In the genomic region with DNA sequence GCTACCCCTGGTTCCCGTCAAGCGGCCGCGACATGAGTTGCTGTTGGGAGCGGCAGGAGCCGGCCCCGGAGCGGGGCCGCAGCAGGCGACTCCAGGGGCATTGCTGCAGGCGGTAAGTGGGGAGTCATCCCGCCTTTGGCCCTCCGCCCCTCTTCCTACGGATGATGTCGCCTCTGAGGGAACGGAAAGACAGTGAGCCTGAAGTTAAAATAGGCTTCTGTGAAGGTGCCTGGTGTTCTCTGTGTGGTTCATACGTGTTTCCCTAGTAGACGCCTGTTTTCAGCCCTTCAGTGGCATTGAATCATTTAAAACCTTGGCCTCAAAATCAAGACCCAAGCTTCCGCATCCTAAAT, we compare ENCODE assay signal across 8 mouse cellular contexts. TPM values are rescaled to one million over a fixed set of nuclear protein-coding genes. Genes with fewer than 3 reads are reported as not detected.
DNase-seq lines count a peak whose midpoint lies in the region; ATAC-seq and TF ChIP-seq lines count a peak whose summit lies in the region.

No protein-coding gene starts in this region.

- H3ac ChIP-seq in C2C12 (ENCODE audit: control insufficient read depth, insufficient read length, low read depth), result peak overlapping the region; percentile 81

- DNase-seq in heart, embryonic 10.5 days (ENCODE audit: low spot score), result no peak
- no peak for DNase-seq in heart, adult 18-20 months
- DNase-seq in forebrain, embryonic 11.5 days (ENCODE audit: low spot score), result no peak
- DNase-seq in adrenal gland, adult 18-20 months (ENCODE audit: low spot score in 2 of 2), result no peak
- no peak for DNase-seq in gastrocnemius, postnatal 10 days
- DNase-seq in layer of hippocampus, postnatal 25 days (ENCODE audit: extremely low spot score in 1 of 2, low spot score in 1 of 2), result no peak

- peak overlapping the region; percentile 85 for H3K4me2 ChIP-seq in forebrain, embryonic 11.5 days (ENCODE audit: low read depth, low read length, severe bottlenecking)
- peak overlapping the region; percentile 76 for H3K4me2 ChIP-seq in liver, embryonic 12.5 days

- no peaks in the 10 kb centered on the region for H3K27me3 ChIP-seq in heart, embryonic 10.5 days (ENCODE audit: insufficient read depth, poor library complexity, severe bottlenecking)
- H3K27me3 ChIP-seq in C2C12 (ENCODE audit: control insufficient read depth, insufficient read depth, insufficient read length), result no peaks in the 10 kb centered on the region
- H3K27me3 ChIP-seq in forebrain, embryonic 11.5 days (ENCODE audit: control insufficient read depth, insufficient read depth, low read length), result no peaks in the 10 kb centered on the region
- H3K27me3 ChIP-seq in liver, embryonic 12.5 days (replicated peaks), result no peaks in the 10 kb centered on the region

- peak overlapping the region; percentile 96 for H3K9ac ChIP-seq in forebrain, embryonic 11.5 days (ENCODE audit: low read length)
- peak overlapping the region; percentile 80 for H3K9ac ChIP-seq in liver, embryonic 12.5 days

- H3K79me3 ChIP-seq in C2C12 (ENCODE audit: low read depth), result peaks cover 63% of the 10 kb centered on the region

- H3K9me3 ChIP-seq in heart, embryonic 10.5 days, result no peaks in the 10 kb centered on the region
- no peaks in the 10 kb centered on the region for H3K9me3 ChIP-seq in forebrain, embryonic 11.5 days (ENCODE audit: control insufficient read depth, low read length)
- no peaks in the 10 kb centered on the region for H3K9me3 ChIP-seq in liver, embryonic 12.5 days (replicated peaks)

- H3K4me1 ChIP-seq in heart, embryonic 10.5 days, result peaks cover 17% of the 10 kb centered on the region
- peaks cover 2% of the 10 kb centered on the region for H3K4me1 ChIP-seq in forebrain, embryonic 11.5 days (replicated peaks; ENCODE audit: control insufficient read depth, insufficient read depth, low read length)
- H3K4me1 ChIP-seq in liver, embryonic 12.5 days, result peaks cover 29% of the 10 kb centered on the region

- peak overlapping the region; percentile 96 for H3K4me3 ChIP-seq in heart, embryonic 10.5 days
- H3K4me3 ChIP-seq in C2C12 (ENCODE audit: insufficient read depth, poor library complexity, severe bottlenecking), result peak overlapping the region; percentile 97
- peak overlapping the region; percentile 96 for H3K4me3 ChIP-seq in forebrain, embryonic 11.5 days (ENCODE audit: low read depth, low read length)
- H3K4me3 ChIP-seq in liver, embryonic 12.5 days, result peak overlapping the region; percentile 78

- peak overlapping the region; percentile 97 for H3K27ac ChIP-seq in heart, embryonic 10.5 days
- H3K27ac ChIP-seq in forebrain, embryonic 11.5 days (ENCODE audit: low read depth, low read length), result 0 out of 2 replicates have a peak overlapping the region, but pooled peaks have one; percentile 31
- peak overlapping the region; percentile 79 for H3K27ac ChIP-seq in liver, embryonic 12.5 days

- no peak for TF ChIP-seq CTCF in C2C12 (IDR thresholded peaks at IDR 0.05; ENCODE audit: control insufficient read depth, insufficient read depth, insufficient read length)

- WGBS in heart, embryonic 10.5 days, result under 1% methylated on average over 19 of the region's 19 CpGs
- 1% methylated on average over 19 of the region's 19 CpGs for WGBS in forebrain, embryonic 11.5 days
- under 1% methylated on average over 19 of the region's 19 CpGs for WGBS in liver, embryonic 12.5 days (ENCODE audit: insufficient replicate concordance)

- peaks cover 39% of the 10 kb centered on the region for H3K36me3 ChIP-seq in heart, embryonic 10.5 days
- peaks cover 33% of the 10 kb centered on the region for H3K36me3 ChIP-seq in C2C12 (ENCODE audit: control insufficient read depth, insufficient read depth)
- H3K36me3 ChIP-seq in forebrain, embryonic 11.5 days (ENCODE audit: control insufficient read depth, insufficient read depth, low read length), result peaks cover 5% of the 10 kb centered on the region; the same call in 1 of the 2 replicates
- H3K36me3 ChIP-seq in liver, embryonic 12.5 days, result peaks cover 47% of the 10 kb centered on the region

- H3K79me2 ChIP-seq in C2C12 (ENCODE audit: control insufficient read depth, insufficient read depth), result peaks cover 87% of the 10 kb centered on the region

- ATAC-seq in forebrain, embryonic 11.5 days (replicated peaks; ENCODE audit: low FRiP score), result no peak
- ATAC-seq in liver, embryonic 12.5 days, result no peak

TF ChIP-seq in C2C12, 6 proteins besides CTCF, POLR2A, EP300 and RAD21:
- TF ChIP-seq FOSL1 (IDR thresholded peaks at IDR 0.05; ENCODE audit: insufficient read depth, low read length, poor library complexity, severe bottlenecking), result no peak

RNA-seq across cellular contexts. Expression of a gene that starts 0.3 kb away (rescaled TPM):
- 114 and 151 TPM in 2 replicates for polyA plus RNA-seq in heart, embryonic 10.5 days (2016; fragmentation: Nextera tagmentation; extraction: Ambion mirVana)
- 10 to 100 TPM; 15.3 to 17.5 TPM for total RNA-seq in heart, adult 18-20 months (2021)
- 90.6 TPM for polyA plus RNA-seq in C2C12 (2012; fragmentation: generic; extraction: Trizol)
- polyA plus RNA-seq in forebrain, embryonic 11.5 days (2014; fragmentation: Nextera tagmentation; extraction: Ambion mirVana), result 214 and 238 TPM in 2 replicates
- polyA plus RNA-seq in liver, embryonic 12.5 days (2016; fragmentation: Nextera tagmentation; extraction: Ambion mirVana), result 112 and 119 TPM in 2 replicates
- 10 to 100 TPM; 27.3 to 34.9 TPM for total RNA-seq in adrenal gland, adult 18-20 months (2021)
- total RNA-seq in gastrocnemius, postnatal 10 days (2021), result 10 to 100 TPM; 27.2 to 29.5 TPM
- 10 to 100 TPM; 28.8 to 31.3 TPM for total RNA-seq in layer of hippocampus, postnatal 25 days (2021)

RNA-seq across cellular contexts. Expression of a gene that starts 0.5 kb away (rescaled TPM):
- 52.7 and 55.3 TPM in 2 replicates for polyA plus RNA-seq in heart, embryonic 10.5 days (2016; fragmentation: Nextera tagmentation; extraction: Ambion mirVana)
- total RNA-seq in heart, adult 18-20 months (2021), result 10 to 100 TPM; 22.4 to 26.3 TPM
- 34.5 TPM for polyA plus RNA-seq in C2C12 (2012; fragmentation: generic; extraction: Trizol)
- polyA plus RNA-seq in forebrain, embryonic 11.5 days (2014; fragmentation: Nextera tagmentation; extraction: Ambion mirVana), result 71.0 and 77.0 TPM in 2 replicates
- polyA plus RNA-seq in liver, embryonic 12.5 days (2016; fragmentation: Nextera tagmentation; extraction: Ambion mirVana), result 52.1 and 52.9 TPM in 2 replicates
- total RNA-seq in adrenal gland, adult 18-20 months (2021), result 10 to 100 TPM; 40.4 to 46.0 TPM
- 10 to 100 TPM; 45.4 to 46.9 TPM for total RNA-seq in gastrocnemius, postnatal 10 days (2021)
- total RNA-seq in layer of hippocampus, postnatal 25 days (2021), result 10 to 100 TPM; 65.4 to 67.7 TPM

RNA-seq across cellular contexts. Expression of a gene that starts 51.7 kb away (rescaled TPM):
- 0.58 and 1.1 TPM in 2 replicates for polyA plus RNA-seq in heart, embryonic 10.5 days (2016; fragmentation: Nextera tagmentation; extraction: Ambion mirVana)
- total RNA-seq in heart, adult 18-20 months (2021), result not detected
- not detected for polyA plus RNA-seq in C2C12 (2012; fragmentation: generic; extraction: Trizol)
- polyA plus RNA-seq in forebrain, embryonic 11.5 days (2014; fragmentation: Nextera tagmentation; extraction: Ambion mirVana), result not detected in 2 replicates
- not detected in 2 replicates for polyA plus RNA-seq in liver, embryonic 12.5 days (2016; fragmentation: Nextera tagmentation; extraction: Ambion mirVana)
- not detected for total RNA-seq in adrenal gland, adult 18-20 months (2021)
- total RNA-seq in gastrocnemius, postnatal 10 days (2021), result not detected
- 1 to 10 TPM; 1.2 to 1.4 TPM for total RNA-seq in layer of hippocampus, postnatal 25 days (2021)

RNA-seq across cellular contexts. Expression of a gene that starts 51.8 kb away (rescaled TPM):
- 245 and 506 TPM in 2 replicates for polyA plus RNA-seq in heart, embryonic 10.5 days (2016; fragmentation: Nextera tagmentation; extraction: Ambion mirVana)
- total RNA-seq in heart, adult 18-20 months (2021), result 1,000 to 10,000 TPM; 5,802 to 6,041 TPM
- 14.5 TPM for polyA plus RNA-seq in C2C12 (2012; fragmentation: generic; extraction: Trizol)
- 10.7 and 10.9 TPM in 2 replicates for polyA plus RNA-seq in forebrain, embryonic 11.5 days (2014; fragmentation: Nextera tagmentation; extraction: Ambion mirVana)
- 1.3 and 1.5 TPM in 2 replicates for polyA plus RNA-seq in liver, embryonic 12.5 days (2016; fragmentation: Nextera tagmentation; extraction: Ambion mirVana)
- total RNA-seq in adrenal gland, adult 18-20 months (2021), result 100 to 1,000 TPM in 1 of 2 experiments, 10 to 100 TPM in 1; 61.4 to 128 TPM
- 100 to 1,000 TPM; 465 to 601 TPM for total RNA-seq in gastrocnemius, postnatal 10 days (2021)
- 100 to 1,000 TPM; 108 to 111 TPM for total RNA-seq in layer of hippocampus, postnatal 25 days (2021)

Comparison
In these comparisons a context has a peak if more than half of its experiments do, and no peak if none do; other contexts are left out.
1. H3K27ac ChIP-seq: peak in every context shown above with its lines; median percentile 97 in heart, embryonic 10.5 days; 79 in liver, embryonic 12.5 days; 31 in forebrain, embryonic 11.5 days.